Mouse (Mus musculus) erythroblast, adult 5-6 weeks (primary cell): Measurements from ENCODE around the gene Adamts15. TPM values are rescaled to one million over a fixed set of nuclear protein-coding genes. Genes with fewer than 3 reads are reported as not detected.

Experiments
- ATAC-seq: replicated peaks from 2 replicates; pipeline ENCODE4 v1.8.0; 2016; ENCODE audit warnings: moderate number of reproducible peaks, mild to moderate bottlenecking, moderate TSS enrichment, inconsistent platforms; ENCODE audit not compliant: poor library complexity, low FRiP score, severe bottlenecking
- total RNA-seq, 2 experiments: library from RNA; stranded (forward) in 1 of 2; stranded (reverse) in 1 of 2; fragments of 150-400 nt in 1 of 2; fragments of 200-764, 138-1000 nt in 1 of 2; gene quantifications; 2 replicates each; pipeline versions ENCODE4 v1.2.3 to v1.2.4; 2015 to 2017; ENCODE audit warnings: low replicate concordance in 2 of 2

Adamts15 gene
- total RNA-seq, 2 experiments from 2014 or later: not detected

GRCm38 (mm10) chr9:30896752-30897151, 25.5 kb downstream of the Adamts15 start:
- ATAC-seq: no peak

DNA sequence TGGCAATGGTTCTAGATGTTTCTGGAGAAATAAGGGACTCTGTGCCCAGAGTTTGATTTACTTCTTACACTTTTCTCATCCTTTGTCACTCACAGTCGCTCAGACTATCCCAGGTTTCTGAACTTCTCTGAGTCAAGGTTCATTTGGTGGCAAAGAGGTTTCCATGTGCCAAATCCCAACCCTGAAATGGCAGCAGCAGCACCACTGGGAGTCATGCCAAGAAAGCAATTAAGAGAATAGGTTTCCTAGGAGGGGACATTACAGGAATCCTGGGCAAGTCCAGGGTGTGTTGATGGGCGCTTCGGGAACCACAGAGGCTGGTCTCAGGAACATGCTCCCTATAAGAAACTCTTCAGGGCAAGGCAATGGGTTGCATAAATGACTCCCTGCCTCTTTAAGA, 26.6 kb downstream of the Adamts15 start:
- no peak for ATAC-seq

GRCm38 (mm10) chr9:30886276-30886675, 36.0 kb downstream of the Adamts15 start:
- no peak for ATAC-seq

GRCm38 (mm10) chr9:30880553-30880952, 41.7 kb downstream of the Adamts15 start:
- no peak for ATAC-seq

DNA sequence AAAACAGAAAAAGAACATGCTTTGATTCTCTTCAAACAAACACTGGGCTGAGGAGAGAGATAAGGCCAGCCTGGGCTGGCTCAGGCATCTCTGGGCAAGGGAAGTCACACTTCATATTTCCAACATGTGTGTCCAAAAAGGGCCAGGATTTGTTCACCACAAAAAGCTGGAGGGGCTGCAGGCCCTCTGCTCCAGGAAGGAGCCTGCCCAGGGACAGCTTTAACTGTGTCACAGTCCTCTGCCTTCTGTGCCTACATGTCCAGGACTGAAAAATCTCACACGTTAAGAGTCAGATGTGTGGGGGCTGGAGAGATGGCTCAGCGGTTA, 42.3 kb downstream of the Adamts15 start:
- ATAC-seq: no peak

- no peak for ATAC-seq
These were observed 42.9 kb downstream of the Adamts15 start for GRCm38 (mm10) chr9:30879248-30879946.

GRCm38 (mm10) chr9:30876552-30876951, 45.7 kb downstream of the Adamts15 start:
- ATAC-seq: no peak

GRCm38 (mm10) chr9:30855837-30856236, 66.4 kb downstream of the Adamts15 start:
- ATAC-seq: no peak

GRCm38 (mm10) chr9:30851841-30852240, 70.4 kb downstream of the Adamts15 start:
- ATAC-seq: no peak

- ATAC-seq: no peak
These were observed 72.3 kb downstream of the Adamts15 start for GRCm38 (mm10) chr9:30849951-30850350.

GRCm38 (mm10) chr9:30849444-30849843, 72.8 kb downstream of the Adamts15 start:
- ATAC-seq: no peak

Other genes starting within 250 kb of the Adamts15 start
- not detected in 2 replicates for gene Adamts8, start 20.1 kb upstream of the Adamts15 start, total RNA-seq (2015; ENCODE audit: low replicate concordance)
- gene Adamts8, start 20.1 kb upstream of the Adamts15 start, total RNA-seq (2017; ENCODE audit: low replicate concordance): not detected in 2 replicates
- 49.5 and 62.1 TPM in 2 replicates for gene Zbtb44, start 108.2 kb upstream of the Adamts15 start, total RNA-seq (2015; ENCODE audit: low replicate concordance)
- gene Zbtb44, start 108.2 kb upstream of the Adamts15 start, total RNA-seq (2017; ENCODE audit: low replicate concordance): 59.5 and 60.2 TPM in 2 replicates
- gene St14, start 209.4 kb upstream of the Adamts15 start, total RNA-seq (2015; ENCODE audit: low replicate concordance): not detected in 2 replicates
- 0.84 and 3.4 TPM in 2 replicates for gene St14, start 209.4 kb upstream of the Adamts15 start, total RNA-seq (2017; ENCODE audit: low replicate concordance)